Mouse (Mus musculus): ENCODE measurements around the gene Nr6a1.

Gene Nr6a1

DNA sequence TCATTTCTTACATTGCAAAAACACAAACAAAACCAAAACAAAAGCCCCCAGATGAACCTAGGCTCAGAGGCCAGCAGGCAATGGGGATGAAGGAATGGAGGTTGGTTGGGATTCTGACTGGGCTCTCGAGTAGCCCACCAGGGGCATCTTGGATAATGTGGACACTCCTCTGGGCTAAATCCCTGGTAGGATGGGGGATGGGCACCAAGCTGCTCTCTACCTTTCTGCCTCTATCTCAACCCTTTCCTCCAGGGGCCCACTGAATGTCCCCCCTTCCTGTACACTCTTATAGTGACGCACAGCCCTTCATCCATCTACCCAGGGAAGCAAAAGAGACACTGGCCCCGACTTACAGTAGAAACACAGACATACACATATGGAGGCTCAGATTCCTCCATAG lies 213.9 kb downstream of the Nr6a1 start:
- no peak for DNase-seq (ENCODE audit: low spot score in 2 of 2)

DNA sequence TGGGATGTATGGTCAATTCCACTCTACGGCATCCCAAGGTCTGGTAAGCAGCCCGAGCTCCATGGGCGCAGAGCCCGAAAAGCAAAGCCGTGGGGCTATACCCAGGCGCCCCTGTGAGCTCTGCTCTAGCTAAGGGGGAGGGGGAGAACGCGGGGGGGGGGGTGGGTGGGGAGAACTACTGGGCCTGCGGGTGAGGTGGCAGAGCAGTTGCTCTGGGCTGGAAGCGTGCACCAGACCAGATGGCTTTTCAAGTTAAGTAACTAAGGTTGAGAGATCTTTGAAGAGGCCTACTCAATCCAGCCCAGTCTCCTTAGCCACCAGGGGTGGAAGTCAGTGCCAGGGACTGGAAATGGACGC lies 214.7 kb downstream of the Nr6a1 start:
- DNase-seq (ENCODE audit: low spot score in 2 of 2), result no peak

DNA sequence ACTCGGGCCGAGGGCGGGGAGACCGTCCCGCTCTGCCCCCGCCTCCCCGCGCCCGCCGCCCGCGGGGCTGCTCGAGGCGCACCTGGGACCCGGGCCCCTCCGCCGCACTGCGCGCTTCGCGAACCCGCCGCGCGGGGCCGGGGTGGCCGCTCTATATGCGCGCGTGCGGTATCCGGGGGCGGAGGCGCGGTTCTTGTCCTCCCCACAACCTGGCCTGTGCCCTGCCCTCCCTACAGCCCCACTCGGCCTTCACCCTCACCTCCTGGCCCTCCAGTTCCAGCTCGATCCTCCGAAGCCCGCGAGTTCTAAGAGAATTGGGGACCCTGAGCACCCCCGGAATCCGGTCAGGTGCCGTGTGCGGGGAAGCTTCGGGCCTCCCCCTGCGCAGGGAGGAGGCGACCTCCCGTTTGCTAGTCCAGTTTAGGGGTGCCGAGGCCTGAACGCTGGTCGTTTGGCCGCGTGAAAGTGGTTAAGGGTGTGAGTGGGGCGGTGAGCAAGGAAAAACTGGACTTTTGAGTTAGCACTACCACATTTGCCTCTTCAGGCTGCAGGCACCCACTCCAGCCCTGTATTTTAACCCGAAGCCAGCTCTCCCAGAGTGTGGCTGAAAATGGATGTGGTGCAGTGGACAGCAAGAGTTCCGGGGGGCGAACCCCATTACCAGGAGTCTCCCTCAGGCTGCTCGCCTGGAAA lies 215.3 kb downstream of the Nr6a1 start:
- DNase-seq (ENCODE audit: low spot score in 2 of 2), result no peak

DNA sequence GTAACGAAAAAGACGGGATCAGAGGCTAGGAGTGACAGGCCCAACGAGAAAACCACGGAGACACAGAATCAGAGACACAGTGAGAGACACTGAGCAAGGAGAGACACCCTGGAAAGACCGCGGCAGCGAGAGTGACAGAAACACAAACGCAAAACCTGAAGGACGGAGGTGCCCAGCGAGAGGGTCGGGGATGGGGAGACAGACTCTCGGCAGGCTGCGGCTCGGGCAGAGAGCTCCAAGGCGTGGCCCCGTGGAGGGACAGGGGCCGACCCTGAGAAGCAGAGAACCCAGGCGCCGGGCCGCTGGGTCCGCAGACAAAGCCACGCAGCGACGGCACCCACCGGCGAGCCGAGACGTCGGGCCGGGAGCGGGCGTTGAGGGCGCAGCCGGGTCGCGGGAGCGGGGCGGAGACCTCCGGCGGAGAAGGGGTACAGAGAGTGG lies 216.0 kb downstream of the Nr6a1 start:
- DNase-seq (ENCODE audit: low spot score in 2 of 2), result no peak

DNA sequence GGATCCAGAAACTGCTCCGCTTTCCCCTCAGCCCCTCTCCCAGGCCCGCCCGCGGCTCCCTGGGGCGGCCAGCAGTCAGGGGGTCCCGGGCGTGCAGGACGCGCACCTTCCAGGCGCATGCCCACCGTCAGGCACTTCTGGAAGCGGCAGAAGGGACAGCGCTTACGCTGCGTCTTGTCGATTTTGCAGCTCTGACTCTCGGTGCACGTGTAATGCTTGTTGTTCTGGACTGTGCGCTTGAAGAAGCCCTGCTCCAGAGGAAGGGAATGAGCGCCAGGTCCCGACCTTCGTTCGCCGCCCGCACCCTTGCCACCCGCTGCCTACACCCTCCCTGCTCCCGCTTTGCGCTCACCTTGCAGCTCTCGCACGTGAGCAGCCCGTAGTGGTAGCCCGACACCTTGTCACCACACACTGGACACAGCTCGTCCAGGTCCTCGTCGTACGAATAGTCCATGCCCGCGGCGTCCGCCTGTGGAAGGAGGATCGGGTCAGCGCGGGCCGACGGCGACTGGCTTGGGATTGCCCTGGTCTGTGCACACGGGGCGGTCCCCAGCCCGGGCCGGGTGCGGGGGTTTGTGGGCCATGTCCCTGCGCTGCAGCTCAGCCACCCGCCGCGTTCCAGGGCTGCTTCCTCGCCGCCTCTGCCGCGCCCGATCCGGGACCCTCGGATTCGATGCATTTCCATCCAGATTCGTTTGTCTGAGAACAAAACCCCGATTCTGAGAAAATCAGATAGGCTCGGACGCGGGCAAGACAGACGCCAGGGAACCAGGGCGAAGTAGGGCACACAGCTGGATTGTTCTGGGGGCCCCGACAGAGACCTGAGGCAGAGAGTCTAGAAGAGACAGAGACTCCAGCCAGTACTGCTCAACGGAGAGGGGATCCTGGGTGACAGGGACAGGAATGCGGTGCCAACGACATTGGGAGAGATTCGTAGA lies 216.9 kb downstream of the Nr6a1 start:
- DNase-seq (ENCODE audit: low spot score in 2 of 2), result no peak

DNA sequence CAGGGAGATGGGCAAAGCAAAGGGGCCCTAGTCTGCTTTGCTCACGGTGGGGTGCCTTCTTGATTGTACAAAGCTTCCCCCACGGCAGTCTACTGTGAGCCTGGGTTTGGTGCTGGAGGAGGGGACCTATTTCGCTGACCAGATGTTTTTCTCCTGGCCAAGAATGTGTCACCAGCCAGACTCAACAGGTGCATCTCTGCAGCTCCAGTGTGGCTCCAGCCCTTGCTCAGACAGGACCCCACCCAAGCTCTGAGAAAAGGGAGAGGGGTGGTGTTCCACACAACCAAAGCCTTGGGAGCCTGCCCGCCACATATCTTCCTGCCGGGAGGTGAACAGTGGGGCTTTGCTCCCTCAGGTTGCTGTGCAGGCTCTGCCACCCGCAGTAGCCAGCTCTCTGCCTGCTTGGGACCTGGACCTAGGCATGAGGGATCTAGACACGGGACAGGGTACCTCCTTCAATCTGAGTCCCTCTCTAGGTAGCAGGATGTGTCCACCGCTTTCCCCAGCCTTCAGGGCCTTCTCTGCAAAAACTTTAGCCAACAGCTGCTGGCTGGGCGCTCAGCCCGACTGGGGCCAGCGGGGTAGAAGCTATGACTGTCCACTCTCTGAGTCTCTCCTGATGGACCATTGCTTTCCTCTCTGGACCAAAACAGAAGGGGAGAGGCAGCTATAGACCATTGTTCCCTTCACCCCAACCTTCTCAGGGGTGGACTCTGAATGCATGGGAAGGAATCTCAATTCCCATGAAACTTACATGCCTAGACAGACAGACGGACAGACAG lies 218.4 kb downstream of the Nr6a1 start:
- no peak for DNase-seq (ENCODE audit: low spot score in 2 of 2)

DNA sequence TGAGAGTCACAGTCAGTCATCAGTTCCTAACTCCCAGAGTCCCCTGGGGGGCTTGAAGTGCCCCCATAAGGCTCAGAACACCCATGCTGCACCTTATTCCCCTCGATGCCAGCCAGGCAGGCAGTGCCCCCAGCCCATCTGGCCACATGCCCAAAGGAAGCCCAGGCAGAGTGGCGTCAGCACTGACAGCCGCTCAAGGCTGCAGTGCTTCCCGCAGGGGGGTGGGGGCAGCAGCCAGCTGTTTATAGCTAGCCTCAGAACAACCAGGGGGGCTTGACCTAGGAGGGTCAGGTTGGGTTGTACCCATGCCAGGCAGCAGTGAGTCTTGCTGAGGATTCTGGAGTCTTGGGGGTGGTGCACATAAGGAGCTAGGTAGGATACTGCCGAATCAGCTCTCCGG lies 220.8 kb downstream of the Nr6a1 start:
- DNase-seq (ENCODE audit: low spot score in 2 of 2), result no peak

DNA sequence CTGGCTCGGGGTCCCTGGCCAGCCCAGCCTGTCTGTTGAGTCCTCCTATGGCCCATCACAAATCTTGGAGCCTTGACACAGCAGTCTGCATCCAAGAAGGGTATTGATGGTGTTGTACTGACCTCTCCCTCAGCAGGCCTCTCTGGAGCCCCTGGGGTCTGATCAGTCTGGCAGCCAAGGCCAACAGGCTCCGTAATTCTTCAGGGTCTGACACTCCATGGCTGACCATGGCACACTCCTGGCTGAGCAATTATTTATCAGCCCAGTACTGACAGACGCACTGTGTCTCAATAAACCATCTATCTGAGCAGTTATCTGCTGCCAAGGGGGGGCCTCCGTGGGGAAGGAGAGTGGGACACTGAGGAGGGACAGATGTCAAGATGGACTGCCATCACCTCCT lies 222.5 kb downstream of the Nr6a1 start:
- DNase-seq (ENCODE audit: low spot score in 2 of 2), result no peak

DNA sequence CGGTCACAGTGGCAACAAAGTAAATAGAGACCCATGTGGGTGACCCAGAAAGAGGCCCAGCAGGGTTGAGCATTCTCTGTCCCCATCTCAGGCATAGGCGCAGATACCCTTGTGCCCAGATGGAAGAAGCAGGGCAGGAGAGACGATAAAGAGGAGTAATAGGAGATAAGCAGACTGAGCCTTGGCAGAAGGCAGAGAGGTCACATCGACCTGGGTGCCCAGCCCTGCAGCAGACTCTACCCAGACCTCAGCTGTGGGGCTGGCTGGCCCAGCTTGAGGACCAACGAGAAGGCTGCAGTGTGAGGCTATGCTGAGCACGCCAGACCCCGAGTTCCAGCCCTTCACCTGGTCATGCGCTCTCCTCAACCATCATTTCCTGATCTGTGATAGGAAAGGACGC lies 223.2 kb downstream of the Nr6a1 start:
- DNase-seq (ENCODE audit: low spot score in 2 of 2), result no peak

DNA sequence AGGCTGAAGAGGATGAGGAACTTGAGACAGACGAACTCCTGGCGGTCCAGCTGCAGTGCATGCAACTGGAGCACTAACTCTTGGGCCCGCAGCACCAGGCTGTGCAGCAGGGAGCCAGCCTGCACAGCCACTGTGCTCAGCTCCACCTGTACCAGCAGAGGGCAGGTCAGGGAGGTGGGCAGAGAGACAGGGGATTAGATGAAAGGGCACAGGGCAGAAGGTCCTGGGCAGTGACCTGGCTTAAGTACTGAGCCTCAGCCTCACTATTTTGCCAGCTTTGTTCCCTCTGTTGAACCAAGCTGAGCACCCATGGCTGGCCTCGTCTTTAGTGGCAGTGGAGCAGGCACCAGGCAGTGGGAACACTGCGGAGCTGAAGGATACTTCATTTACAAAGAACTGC lies 227.3 kb downstream of the Nr6a1 start:
- DNase-seq (ENCODE audit: low spot score in 2 of 2), result no peak

DNA sequence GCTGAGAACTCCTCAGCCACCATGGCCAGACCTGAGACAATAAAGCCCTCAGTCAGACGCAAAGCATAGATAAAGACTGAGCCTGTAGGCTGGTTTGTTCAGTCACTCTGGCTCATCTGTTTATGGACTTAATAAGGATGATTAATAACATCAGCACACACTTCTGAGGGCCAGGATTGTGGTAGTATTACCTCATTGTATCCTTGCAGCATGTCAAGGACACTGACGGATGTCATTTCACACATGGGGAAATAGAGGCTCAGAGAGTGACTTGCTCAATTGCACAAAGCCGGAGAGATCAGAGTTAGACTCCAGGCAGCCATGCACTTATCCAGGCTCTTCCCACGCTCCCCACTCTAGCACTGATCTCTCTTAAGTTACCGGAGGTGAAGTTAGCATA lies 228.9 kb downstream of the Nr6a1 start:
- no peak for DNase-seq (ENCODE audit: low spot score in 2 of 2)

DNA sequence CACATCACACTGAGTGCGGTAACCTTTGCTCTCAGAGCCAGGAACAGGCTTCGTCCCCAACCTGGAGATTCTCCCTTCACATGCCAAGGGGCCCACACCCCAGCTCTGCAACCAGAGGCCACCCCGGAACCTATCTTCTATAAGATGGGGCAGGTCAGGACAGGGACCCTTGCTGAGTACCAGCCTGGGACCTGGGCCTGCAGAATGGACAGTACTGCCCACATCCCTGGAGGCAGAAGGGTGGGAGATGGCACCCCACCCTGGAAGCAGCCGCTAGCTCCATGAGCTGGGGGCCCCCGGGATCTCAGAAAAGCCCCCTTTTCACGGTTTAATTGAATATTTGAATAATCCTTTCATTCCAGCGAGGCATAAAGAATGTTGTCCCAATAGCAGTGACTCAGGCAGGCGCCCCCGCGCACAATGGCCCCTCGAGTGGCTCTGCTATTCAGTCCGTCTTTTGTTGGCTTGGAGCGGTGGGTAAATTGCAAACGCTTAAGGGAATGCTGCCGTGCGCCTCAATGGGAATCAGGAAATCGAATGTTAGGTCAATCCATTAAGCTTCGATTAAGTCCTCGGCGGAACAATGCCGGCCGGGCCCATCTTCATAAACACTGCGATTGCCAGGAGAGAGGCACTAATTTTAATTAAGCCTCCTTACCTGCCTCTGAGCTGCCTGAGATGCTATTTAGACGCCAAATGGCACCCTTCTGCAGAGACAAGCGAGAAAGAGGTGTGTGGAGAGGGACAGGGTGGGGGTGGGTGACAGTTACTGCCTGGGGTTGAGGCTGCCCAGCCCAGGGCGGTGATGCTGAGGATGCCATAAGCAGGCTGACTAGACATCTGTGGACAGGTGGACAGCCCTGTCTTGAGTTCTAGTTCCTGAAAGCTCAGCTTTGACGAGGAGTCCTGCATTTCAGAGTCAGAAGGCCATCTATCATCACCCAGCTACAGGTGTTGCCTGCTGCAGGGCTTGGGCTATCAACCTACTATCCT lies 230.1 kb downstream of the Nr6a1 start:
- no peak for DNase-seq (ENCODE audit: low spot score in 2 of 2)

DNA sequence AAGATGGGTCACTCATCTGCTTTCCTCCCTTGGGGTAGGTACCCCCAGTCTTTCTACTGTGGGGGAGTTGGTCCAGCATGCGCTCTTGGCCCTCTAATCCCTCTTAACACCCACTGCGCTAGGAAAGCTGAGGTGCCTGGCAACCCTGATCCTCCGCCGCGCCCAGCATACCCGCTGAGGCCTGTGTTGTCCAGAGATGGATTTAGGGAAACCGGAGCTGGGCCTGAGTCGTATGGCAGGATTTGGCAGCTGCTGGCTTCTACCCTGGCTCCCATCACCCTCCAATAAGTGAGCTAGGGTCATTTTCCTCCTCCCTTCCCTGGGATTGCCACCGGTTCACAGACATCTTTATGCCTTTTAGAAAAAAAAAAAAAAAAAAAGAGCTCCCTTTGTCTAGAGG lies 231.7 kb downstream of the Nr6a1 start:
- no peak for DNase-seq (ENCODE audit: low spot score in 2 of 2)

DNA sequence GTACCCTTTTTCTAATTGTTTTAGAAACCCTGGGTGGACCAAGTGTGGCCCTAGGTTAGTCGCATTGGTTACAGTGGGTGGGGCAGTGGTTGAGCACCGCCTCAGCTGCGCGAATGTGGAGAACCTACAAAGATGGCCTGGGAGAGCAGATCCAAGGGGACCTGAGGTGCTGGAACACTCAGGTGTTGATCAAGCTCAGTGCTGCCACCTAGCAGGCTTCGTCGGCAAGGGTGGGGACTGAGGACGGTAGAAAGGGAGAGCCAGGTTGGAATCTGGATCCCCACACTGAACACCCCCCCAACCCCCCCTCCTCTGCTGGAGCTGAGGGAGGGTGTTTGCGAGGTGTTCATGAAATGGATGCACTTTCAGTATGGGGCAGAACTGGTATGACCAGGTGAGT lies 235.9 kb downstream of the Nr6a1 start:
- no peak for DNase-seq (ENCODE audit: low spot score in 2 of 2)

DNA sequence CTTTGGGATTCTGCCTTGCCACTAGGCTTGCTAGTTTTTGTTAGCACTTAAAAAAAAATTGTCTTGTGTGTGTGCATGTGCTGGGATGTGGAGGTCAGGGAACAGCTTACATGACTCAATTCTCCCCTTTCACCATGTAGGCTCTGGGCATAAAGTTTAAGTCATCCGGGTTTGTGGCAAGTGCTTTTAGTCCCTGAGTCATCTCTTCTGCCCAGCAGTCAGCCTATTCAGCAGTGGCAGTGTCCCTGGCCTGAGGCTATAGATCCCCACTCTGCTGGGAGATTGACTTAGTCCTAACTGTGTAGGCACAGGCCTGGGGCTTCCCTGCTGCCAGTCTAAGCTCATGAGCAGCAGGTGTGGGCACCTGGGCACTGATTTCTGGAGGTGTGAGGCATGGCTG lies 237.6 kb downstream of the Nr6a1 start:
- DNase-seq (ENCODE audit: low spot score in 2 of 2), result no peak

DNA sequence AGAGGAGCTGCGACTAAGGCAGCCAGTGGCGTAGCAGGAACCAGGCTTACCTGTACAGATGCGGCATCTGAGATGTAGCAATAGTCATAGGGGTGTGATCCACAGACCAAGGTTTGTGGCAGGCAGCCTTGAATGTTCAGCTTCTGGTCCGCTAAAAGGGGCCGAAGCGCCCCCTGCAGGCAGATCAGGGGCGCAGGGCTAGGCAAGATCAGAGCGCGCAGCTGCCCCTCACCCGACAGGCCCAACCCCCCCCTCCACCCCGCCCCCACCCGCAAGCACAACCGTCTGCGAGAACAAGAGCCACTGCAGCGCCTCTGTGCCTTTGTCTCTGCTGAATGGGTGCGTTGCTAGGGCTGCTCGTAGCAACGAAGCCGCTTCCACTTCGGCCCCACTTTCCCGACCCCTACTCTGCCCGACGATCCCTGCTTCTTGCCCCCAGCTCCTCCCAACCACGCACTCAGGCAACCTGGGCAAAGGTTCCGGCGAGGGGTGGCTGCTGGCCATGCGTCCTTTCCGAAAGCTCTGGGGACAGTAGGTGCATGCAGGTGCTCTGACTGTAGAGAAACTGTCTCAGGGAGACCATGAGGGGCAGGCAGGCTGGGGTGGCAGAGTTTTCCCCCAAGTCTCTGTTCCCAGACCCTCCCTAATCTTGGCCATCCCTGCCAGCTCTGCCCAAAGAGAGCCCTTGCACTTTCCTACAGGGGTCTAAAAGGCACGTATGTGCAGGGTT lies 238.5 kb downstream of the Nr6a1 start:
- no peak for DNase-seq (ENCODE audit: low spot score in 2 of 2)

DNA sequence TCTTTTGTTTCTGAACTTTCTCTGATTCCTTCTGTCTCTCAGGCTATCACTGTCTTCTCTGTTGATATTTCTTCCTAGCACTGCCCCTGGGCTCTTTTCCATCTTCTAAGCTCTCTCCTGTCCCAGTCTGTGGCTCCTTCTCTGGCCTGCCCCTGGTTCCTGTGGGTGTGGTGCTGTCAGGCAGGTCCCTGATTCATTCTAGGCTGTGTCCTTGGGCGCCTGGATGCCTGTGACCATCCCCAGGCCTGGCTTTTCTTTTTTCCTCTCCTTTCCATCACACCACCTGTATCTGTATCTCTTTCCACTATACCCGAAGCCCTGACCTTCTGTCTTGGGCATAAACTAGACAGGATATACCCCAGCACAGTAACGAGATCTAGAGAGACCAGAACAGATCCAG lies 241.7 kb downstream of the Nr6a1 start:
- no peak for DNase-seq (ENCODE audit: low spot score in 2 of 2)

DNA sequence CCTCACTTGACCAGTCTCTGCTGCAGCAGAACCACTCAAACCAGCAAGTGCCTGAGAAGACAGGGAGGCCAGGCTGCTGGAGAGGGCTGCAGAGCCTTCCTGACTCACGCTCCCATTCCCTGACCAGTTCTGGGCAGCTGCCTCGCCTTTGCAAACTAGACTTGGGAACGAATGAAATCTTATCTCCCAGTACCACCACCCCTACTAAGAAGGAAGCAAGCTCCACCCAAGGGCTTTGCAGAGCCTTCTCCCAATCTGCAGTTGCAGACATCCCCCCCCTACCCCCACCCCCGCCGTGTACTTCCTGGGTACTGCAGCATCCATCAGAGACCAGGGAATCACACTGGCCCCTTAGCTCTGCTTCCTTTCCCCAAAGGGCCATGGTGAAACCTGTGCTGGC lies 244.4 kb downstream of the Nr6a1 start:
- DNase-seq (ENCODE audit: low spot score in 2 of 2), result no peak

DNA sequence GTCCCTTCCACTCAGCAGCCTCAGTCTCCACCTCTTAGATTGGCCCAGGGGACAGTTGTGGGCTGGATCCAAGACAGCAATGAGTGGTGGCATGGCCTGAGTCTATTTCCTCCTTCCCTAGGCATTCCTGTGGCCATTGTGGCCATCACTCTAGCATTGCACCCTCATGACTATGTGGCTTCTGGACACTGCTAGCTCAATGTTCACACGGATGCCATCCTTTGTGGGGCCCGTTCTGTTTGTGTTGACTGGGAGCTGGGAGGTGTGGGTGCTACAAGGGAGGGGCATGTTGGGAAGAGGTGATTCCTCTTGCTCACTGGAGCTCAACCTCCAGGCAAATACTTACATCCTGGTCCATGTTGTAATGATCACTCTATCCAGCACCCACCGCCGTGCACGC lies 245.3 kb downstream of the Nr6a1 start:
- DNase-seq (ENCODE audit: low spot score in 2 of 2), result no peak

DNA sequence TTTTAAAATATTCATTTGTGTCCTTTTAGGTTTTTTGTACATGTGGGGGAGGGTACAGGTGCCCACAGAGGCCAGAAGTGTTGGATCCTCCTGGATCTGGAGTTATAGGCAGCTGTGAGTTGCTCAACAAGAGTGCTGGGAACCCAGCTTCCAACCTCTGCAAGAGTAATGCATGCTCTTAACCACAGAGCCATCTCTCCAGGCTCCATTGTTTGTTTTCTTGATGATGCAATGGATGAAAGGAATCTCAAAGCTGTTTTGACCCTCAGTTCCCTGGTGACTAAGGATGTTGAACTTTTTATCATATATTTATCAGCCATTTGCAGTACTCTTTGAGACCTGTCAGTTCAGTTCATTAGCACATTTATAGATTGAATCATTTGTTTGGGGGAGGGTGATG lies 248.5 kb downstream of the Nr6a1 start:
- DNase-seq (ENCODE audit: low spot score in 2 of 2), result no peak
